Mouse (Mus musculus): ENCODE data around the gene Qrich2.

GRCm38 (mm10) chr11:116412028-116412827 lies 53.8 kb downstream of the Qrich2 start:
- no peak for TF ChIP-seq CTCF (IDR thresholded peaks at IDR 0.05; ENCODE audit: extremely low read depth, insufficient read depth, low read length)
- no peak for TF ChIP-seq POLR2A (IDR thresholded peaks at IDR 0.05; ENCODE audit: extremely low read depth, insufficient read depth, low read length)

All from cortical plate, adult 2 months (tissue).